Mouse (Mus musculus) CH12.LX (cell line): ENCODE data around the gene Hba-a2. TPM values are rescaled to one million over a fixed set of nuclear protein-coding genes. Genes with fewer than 3 reads are reported as not detected.
"Not testable (repeated sequence)": the region's sequence is repeated elsewhere in the genome, so short reads cannot be mapped to it uniquely, and the experiment has no call there.

ENCODE experiments used
- DNase-seq: peaks from one replicate; pipeline ENCODE4 v3.0.0-alpha.2; 2013; ENCODE audit errors: extremely low read depth
- H3K27ac ChIP-seq: 2 replicates; pipeline ENCODE4 v1.5.1; 2012; ENCODE audit warnings: low read depth, mild to moderate bottlenecking, control low read depth, moderate library complexity; ENCODE audit not compliant: insufficient read depth
- H3K27me3 ChIP-seq: replicated peaks from 2 replicates; pipeline ENCODE3; 2012; ENCODE audit warnings: inconsistent platforms
- H3K36me3 ChIP-seq, 2 experiments: replicated peaks in 1 of 2; 2 replicates each; pipeline versions ENCODE3 to v1.6.1; 2012; ENCODE audit warnings: inconsistent platforms in 1 of 2, low read length in 1 of 2, mild to moderate bottlenecking in 1 of 2, mixed read lengths in 1 of 2, moderate library complexity in 1 of 2; ENCODE audit not compliant: control insufficient read depth in 1 of 2, insufficient read depth in 1 of 2
- H3K4me1 ChIP-seq, 2 experiments: 2 replicates each; pipeline ENCODE4 v1.6.1; 2012; ENCODE audit warnings: inconsistent platforms in 1 of 2, moderate library complexity in 1 of 2; ENCODE audit not compliant: insufficient read depth in 2 of 2, control insufficient read depth in 1 of 2
- H3K4me2 ChIP-seq: 2 replicates; pipeline ENCODE4 v1.6.1; 2012; ENCODE audit warnings: low read depth, mild to moderate bottlenecking, control low read depth; ENCODE audit not compliant: poor library complexity, insufficient read depth, severe bottlenecking
- H3K4me3 ChIP-seq, 3 experiments: fragments of 150-350 bp in 1 of 3; sonication (generic) in 1 of 3; replicated peaks in 1 of 3; 2 replicates each; pipeline versions ENCODE3 to v1.5.1; 2011 to 2012; ENCODE audit warnings: low read depth in 2 of 3, low read length in 2 of 3, mild to moderate bottlenecking in 2 of 3, moderate library complexity in 2 of 3, control low read depth in 1 of 3, improper control_type of control experiment in 1 of 3, inconsistent platforms in 1 of 3, mixed read lengths in 1 of 3; ENCODE audit not compliant: poor library complexity in 1 of 3
- H3K79me2 ChIP-seq: replicated peaks from 2 replicates; pipeline ENCODE4 v1.6.1; 2012; ENCODE audit warnings: mild to moderate bottlenecking, moderate library complexity; ENCODE audit not compliant: control insufficient read depth, poor library complexity, insufficient read depth, severe bottlenecking; ENCODE audit errors: extremely low read depth
- H3K9ac ChIP-seq: 2 replicates; pipeline ENCODE4 v1.6.1; 2012; ENCODE audit warnings: low read depth, mild to moderate bottlenecking, control low read depth, moderate library complexity; ENCODE audit not compliant: insufficient read depth
- H3K9me3 ChIP-seq: replicated peaks from 2 replicates; pipeline ENCODE3; 2012; ENCODE audit warnings: low read length, inconsistent platforms, mixed read lengths
- BHLHE40 ChIP-seq: IDR thresholded peaks from 2 replicates; pipeline ENCODE4 v1.6.1; 2011; ENCODE audit warnings: mild to moderate bottlenecking, low read depth, low read length, improper control_type of control experiment
- CTCF ChIP-seq, 2 experiments: IDR thresholded peaks in 1 of 2; conservative IDR thresholded peaks in 1 of 2; 2 replicates each; pipeline ENCODE4 v1.5.1; 2011 to 2012; ENCODE audit warnings: low read depth in 2 of 2, low read length in 2 of 2, improper control_type of control experiment in 1 of 2, inconsistent platforms in 1 of 2, mild to moderate bottlenecking in 1 of 2, moderate library complexity in 1 of 2
- E2F4 ChIP-seq: IDR thresholded peaks from 2 replicates; pipeline ENCODE4 v1.6.1; 2011; ENCODE audit warnings: low read depth, low read length, improper control_type of control experiment; ENCODE audit not compliant: insufficient replicate concordance
- ELF1 ChIP-seq: IDR thresholded peaks from 2 replicates; pipeline ENCODE4 v1.6.1; 2014; ENCODE audit warnings: low read depth, mild to moderate bottlenecking, inconsistent platforms, low read length, improper control_type of control experiment
- EP300 ChIP-seq: IDR thresholded peaks from 2 replicates; pipeline ENCODE4 v1.6.1; 2011; ENCODE audit warnings: low read length, improper control_type of control experiment
- IRF4 ChIP-seq: IDR thresholded peaks from 2 replicates; pipeline ENCODE4 v1.6.1; 2014; ENCODE audit warnings: low read depth, mild to moderate bottlenecking, inconsistent platforms, low read length, improper control_type of control experiment
- JUN ChIP-seq: IDR thresholded peaks from 2 replicates; pipeline ENCODE4 v1.6.1; 2011; ENCODE audit warnings: low read depth, mild to moderate bottlenecking, low read length, improper control_type of control experiment, moderate library complexity; ENCODE audit not compliant: insufficient read depth
- KAT2A ChIP-seq: IDR thresholded peaks from 2 replicates; pipeline ENCODE4 v1.6.1; 2012; ENCODE audit warnings: low read length, improper control_type of control experiment, inconsistent platforms; ENCODE audit not compliant: insufficient replicate concordance
- MAX ChIP-seq: IDR thresholded peaks from 2 replicates; pipeline ENCODE4 v1.6.1; 2011; ENCODE audit warnings: low read length, improper control_type of control experiment
- MAZ ChIP-seq: IDR thresholded peaks from 2 replicates; pipeline ENCODE4 v1.6.1; 2012; ENCODE audit warnings: low read depth, mild to moderate bottlenecking, inconsistent platforms, low read length, improper control_type of control experiment, moderate library complexity
- MXI1 ChIP-seq: IDR thresholded peaks from 2 replicates; pipeline ENCODE4 v1.6.1; 2011; ENCODE audit warnings: mild to moderate bottlenecking, low read depth, low read length, improper control_type of control experiment
- NELFE ChIP-seq: IDR thresholded peaks from 2 replicates; pipeline ENCODE4 v1.6.1; 2011; ENCODE audit warnings: low read depth, low read length, improper control_type of control experiment
- NRF1 ChIP-seq: IDR thresholded peaks from 2 replicates; pipeline ENCODE4 v1.6.1; 2014; ENCODE audit warnings: low read depth, mild to moderate bottlenecking, inconsistent platforms, low read length, improper control_type of control experiment, moderate library complexity
- PAX5 ChIP-seq: IDR thresholded peaks from 2 replicates; pipeline ENCODE4 v1.6.1; 2012; ENCODE audit warnings: low read length, inconsistent platforms, mixed read lengths
- TCF12 ChIP-seq: IDR thresholded peaks from 2 replicates; pipeline ENCODE4 v1.6.1; 2014; ENCODE audit warnings: low read depth, mild to moderate bottlenecking, inconsistent platforms, low read length, improper control_type of control experiment
- ZC3H11A ChIP-seq: IDR thresholded peaks from 2 replicates; pipeline ENCODE4 v1.6.1; 2012; ENCODE audit warnings: low read depth, mild to moderate bottlenecking, inconsistent platforms, low read length, improper control_type of control experiment
- ZMIZ1 ChIP-seq: IDR thresholded peaks from 2 replicates; pipeline ENCODE4 v1.6.1; 2012; ENCODE audit warnings: low read depth, mild to moderate bottlenecking, inconsistent platforms, low read length, improper control_type of control experiment
- dilution Hi-C: fragments of 300-500 bp; cut with MboI; formaldehyde crosslinking; loops from 2 replicates; pipeline ENCODE4 v1.14.3; 2020; ENCODE audit warnings: low sequenced_read_pairs; ENCODE audit not compliant: extremely low pct_unique_long_range_greater_than_20kb, extremely low pct_ligation_motif_present
- in situ Hi-C: fragments of 300-500 bp; cut with MboI; formaldehyde crosslinking; loops from 3 replicates; pipeline ENCODE4 v1.14.3; 2019; ENCODE audit warnings: low sequenced_read_pairs, low pct_ligation_motif_present, low pct_unique_long_range_greater_than_20kb, mixed read lengths
- polyA plus RNA-seq: library from polyadenylated mRNA; unstranded; fragments of >175 nt; gene quantifications from 2 replicates; pipeline ENCODE4 v1.2.1, GENCODE M21; 2012; ENCODE audit warnings: low read depth; ENCODE audit not compliant: insufficient read length
- total RNA-seq, 2 experiments: library from RNA; depleted of rRNA; stranded (reverse); fragments of 300-350 nt in 1 of 2; fragments of >200 nt in 1 of 2; gene quantifications; 2 replicates each; pipeline ENCODE4 v1.2.3; 2012 to 2014

Hba-a2 gene
- total and polyA plus RNA-seq, 3 experiments: 2.9 to 10.3 (median 4.6) TPM

DNA sequence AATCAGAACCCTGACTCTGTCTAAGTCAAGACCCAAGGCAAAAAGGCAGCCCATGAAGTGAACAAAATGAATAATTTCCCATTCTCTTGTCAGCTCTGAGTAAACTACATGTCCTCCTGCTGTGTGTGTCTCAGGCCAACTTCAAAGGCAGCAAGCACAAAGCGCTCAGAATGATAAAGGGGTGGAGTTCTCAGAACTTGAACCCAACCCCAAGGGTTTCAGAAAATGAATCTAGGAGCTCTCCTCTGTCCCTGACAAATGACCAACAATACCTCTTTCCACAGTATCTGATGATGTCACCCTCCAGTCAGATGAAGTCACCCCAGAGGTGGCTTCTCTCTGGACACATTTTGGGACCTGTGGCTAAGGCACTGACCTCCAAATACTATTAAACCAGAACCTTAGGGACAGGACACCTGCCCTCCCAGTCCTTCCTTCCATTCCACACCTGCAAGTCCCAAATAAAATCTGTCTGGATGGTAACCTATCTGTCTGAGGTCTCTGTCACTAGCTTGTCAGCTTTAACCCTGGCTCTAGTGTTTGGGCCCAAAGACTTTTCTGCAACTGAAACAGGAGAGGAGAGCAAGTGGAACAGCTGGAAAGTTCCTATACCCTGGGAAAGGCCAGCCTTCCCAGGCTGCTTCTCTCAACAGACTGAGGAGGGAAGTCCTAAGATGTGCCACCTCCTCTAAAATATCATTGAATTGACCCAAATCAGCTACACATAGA lies 14.7 kb upstream of the Hba-a2 start:
- no peak for DNase-seq
- Histone ChIP-seq H3K9me3 (no peaks in the 10 kb centered on the region), H3K36me3 (no peaks in the 10 kb centered on the region), H3K4me2 (no peak overlapping the region), H3K27me3 (peaks cover 13% of the 10 kb centered on the region), H3K4me3 (no peak overlapping the region), H3K9ac (no peak overlapping the region), H3K4me1 (peaks cover 4 to 19% of the 10 kb centered on the region in 2 experiments; a peak in 3 of 4 replicates), H3K27ac (no peak overlapping the region), H3K79me2 (no peaks in the 10 kb centered on the region)
- TF ChIP-seq BHLHE40 (no peak), JUN (no peak), ZMIZ1 (no peak), MAZ (no peak), E2F4 (no peak), ZC3H11A (no peak), ELF1 (no peak), CTCF (conservative IDR thresholded peaks at IDR 0.05 in 1 of 2, IDR thresholded peaks at IDR 0.05 in 1 of 2; ENCODE audit: low read depth in 2 of 2, low read length in 2 of 2) (no peak), MAX (no peak), MXI1 (no peak), IRF4 (no peak), NRF1 (no peak), EP300 (no peak), TCF12 (no peak), PAX5 (no peak), NELFE (no peak), KAT2A (no peak)
- in situ Hi-C loops (no loop called here), dilution Hi-C loops (no loop called here)

DNA sequence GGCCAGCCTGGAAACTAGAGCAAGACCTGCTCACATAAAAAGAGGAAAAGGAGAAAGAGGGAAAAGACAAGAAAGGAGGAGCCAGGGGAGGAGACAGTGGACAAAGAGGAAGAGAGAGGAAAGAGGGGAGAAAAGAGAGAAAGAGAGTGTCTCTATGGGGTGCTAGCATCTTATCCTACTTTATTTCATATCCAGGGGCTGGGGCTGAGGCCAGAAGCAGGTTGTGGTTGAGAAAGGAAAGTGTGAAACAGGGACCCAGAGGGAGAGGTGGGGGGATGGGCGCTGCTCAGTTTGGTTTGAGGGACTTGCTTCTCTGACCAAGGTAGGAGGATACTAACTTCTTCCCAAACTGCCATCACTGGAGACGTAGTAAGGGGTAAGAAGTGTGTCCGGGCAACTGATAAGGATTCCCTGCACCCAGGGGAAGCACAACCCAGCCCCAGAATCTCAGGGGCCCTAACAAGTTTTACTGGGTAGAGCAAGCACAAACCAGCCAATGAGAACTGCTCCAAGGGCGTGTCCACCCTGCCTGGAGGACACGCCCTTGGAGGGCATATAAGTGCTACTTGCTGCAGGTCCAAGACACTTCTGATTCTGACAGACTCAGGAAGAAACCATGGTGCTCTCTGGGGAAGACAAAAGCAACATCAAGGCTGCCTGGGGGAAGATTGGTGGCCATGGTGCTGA lies 13.1 kb upstream of the Hba-a2 start, which contains the start of gene Hba-a1:
Gene Hba-a1 (plus strand): TSS at position 421 of the 687 bp plus-strand sequence.
- H3K27ac ChIP-seq, dilution Hi-C loops, H3K9me3 ChIP-seq, DNase-seq, H3K79me2 ChIP-seq, H3K4me3 ChIP-seq, in situ Hi-C loops, H3K36me3 ChIP-seq, H3K9ac ChIP-seq: not testable (repeated sequence)
- Histone ChIP-seq H3K4me1 (peaks cover 4 to 20% of the 10 kb centered on the region in 2 experiments; a peak in 3 of 4 replicates), H3K4me2 (peak within 1 kb of the TSS; percentile 29; the same call in 1 of the 2 replicates), H3K27me3 (peaks cover 14% of the 10 kb centered on the region)

DNA sequence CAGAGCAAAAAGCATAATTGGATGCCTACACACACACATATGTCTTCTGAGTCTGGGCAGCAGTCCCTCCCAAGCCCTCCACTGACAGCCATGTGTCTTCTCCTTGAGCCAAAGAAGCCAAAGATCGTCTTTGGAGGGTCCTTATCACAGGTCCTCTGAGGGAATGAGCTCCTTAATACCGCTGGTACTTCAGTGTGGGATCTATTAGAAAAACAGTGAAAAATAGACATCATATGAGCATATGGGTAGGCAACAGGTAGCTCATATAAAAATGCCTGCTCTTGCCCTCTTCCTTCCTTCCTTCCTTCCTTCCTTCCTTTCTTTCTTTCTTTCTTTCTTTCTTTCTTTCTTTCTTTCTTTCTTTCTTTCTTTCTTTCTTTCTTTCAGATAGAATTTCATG lies 11.7 kb upstream of the Hba-a2 start:
- not testable (repeated sequence) for H3K9ac ChIP-seq, H3K4me2 ChIP-seq
- H3K4me1 ChIP-seq: peaks cover 2 to 20% of the 10 kb centered on the region in 2 experiments; a peak in 2 of 4 replicates

More for the DNA sequence above, 11.7 kb upstream of the Hba-a2 start:
- H3K4me3 ChIP-seq, DNase-seq, H3K9me3 ChIP-seq, in situ Hi-C loops, dilution Hi-C loops, H3K27ac ChIP-seq, H3K79me2 ChIP-seq, H3K36me3 ChIP-seq: not testable (repeated sequence)
- peaks cover 14% of the 10 kb centered on the region for H3K27me3 ChIP-seq
